Mouse (Mus musculus): ENCODE data around the gene Herc6. TPM values are rescaled to one million over a fixed set of nuclear protein-coding genes. Genes with fewer than 3 reads are reported as not detected.

Gene Herc6
- 0.71 and 1.5 TPM in 2 replicates for polyA plus RNA-seq (2015; fragmentation: Nextera tagmentation; extraction: Ambion mirVana)

DNA sequence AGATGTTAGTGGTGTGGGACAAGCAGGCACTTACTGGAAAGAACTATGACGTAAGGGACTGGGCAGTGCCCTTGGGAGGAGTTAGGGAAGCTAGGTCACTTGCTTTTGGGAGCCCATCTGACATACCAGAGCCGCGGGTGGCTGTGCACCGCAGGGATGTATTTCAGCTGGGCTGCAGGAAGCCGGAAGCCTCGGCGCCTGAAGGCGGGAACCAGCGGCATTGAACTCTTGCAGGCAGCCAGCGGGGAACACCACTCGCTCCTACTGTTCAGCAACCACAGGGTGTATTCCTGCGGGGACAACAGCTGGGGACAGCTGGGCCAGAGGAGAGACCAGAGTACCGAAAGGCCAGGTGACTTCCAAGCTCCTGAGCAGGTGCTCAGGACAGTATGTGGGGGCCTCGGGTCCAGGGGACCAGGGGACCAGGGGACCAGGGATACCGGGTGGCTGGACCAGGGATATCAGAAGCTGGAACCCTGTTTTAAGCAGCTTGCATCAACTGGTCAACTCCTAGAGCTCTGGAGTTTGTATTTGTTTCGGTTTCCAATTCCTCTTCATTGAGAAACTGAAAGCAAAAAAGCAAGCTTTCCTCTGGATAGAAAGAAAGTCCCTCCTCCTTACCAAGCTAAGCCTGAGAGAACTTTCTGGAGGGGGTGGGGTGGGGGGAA, at the start of gene Herc6:
Herc6 (plus strand) TSS at position 120 of the 668 bp plus-strand sequence.
- no peak within 1 kb of the TSS for H3K27ac ChIP-seq
- H3K9ac ChIP-seq, result peak within 1 kb of the TSS; percentile 19; the same call in 1 of the 2 replicates
- peak within 1 kb of the TSS; percentile 51 for H3K4me2 ChIP-seq
- no peaks in the 10 kb centered on the region for H3K9me3 ChIP-seq
- ATAC-seq (replicated peaks), result peak; percentile 65
- H3K4me1 ChIP-seq, result peaks cover 5% of the 10 kb centered on the region; the same call in 1 of the 2 replicates
- peak within 1 kb of the TSS; percentile 32 for H3K4me3 ChIP-seq
- no peaks in the 10 kb centered on the region for H3K27me3 ChIP-seq (replicated peaks)
- 4% methylated on average over 16 of the region's 16 CpGs for WGBS
- no peaks in the 10 kb centered on the region for H3K36me3 ChIP-seq (replicated peaks)

DNA sequence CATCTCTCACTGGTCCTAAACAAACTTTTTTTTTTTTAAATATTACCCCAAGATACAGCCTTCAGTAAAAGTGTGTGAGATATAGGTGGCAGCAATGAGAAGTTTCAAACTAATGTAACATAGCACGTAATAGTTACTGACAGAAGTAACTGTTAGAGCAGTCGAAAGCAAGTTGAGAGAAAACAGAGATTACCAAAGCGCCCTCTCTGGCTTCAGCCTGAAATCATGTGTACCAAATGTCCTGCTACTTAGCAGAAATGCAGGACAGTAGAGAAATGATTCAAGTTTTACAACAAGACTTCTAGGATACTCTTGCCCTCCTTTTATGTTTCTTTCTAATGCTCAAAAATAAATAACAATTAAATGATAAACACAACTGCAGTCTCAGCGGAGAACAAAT, 49.8 kb upstream of the Herc6 start:
- no peaks in the 10 kb centered on the region for H3K9me3 ChIP-seq
- no peak overlapping the region for H3K4me2 ChIP-seq
- no peaks in the 10 kb centered on the region for H3K27me3 ChIP-seq (replicated peaks)
- no peak overlapping the region for H3K4me3 ChIP-seq
- H3K4me1 ChIP-seq, result peaks cover 16% of the 10 kb centered on the region
- H3K36me3 ChIP-seq (replicated peaks), result no peaks in the 10 kb centered on the region
- no peak overlapping the region for H3K9ac ChIP-seq
- 79% methylated on average over 4 of the region's 4 CpGs for WGBS
- H3K27ac ChIP-seq, result no peak overlapping the region
- no peak for ATAC-seq (replicated peaks)

- ATAC-seq (replicated peaks), result no peak
- H3K27me3 ChIP-seq (replicated peaks), result no peaks in the 10 kb centered on the region
- no peak overlapping the region for H3K27ac ChIP-seq
- H3K4me2 ChIP-seq, result no peak overlapping the region
- H3K4me3 ChIP-seq, result no peak overlapping the region
- H3K9ac ChIP-seq, result no peak overlapping the region
- no peaks in the 10 kb centered on the region for H3K9me3 ChIP-seq
- peaks cover 19% of the 10 kb centered on the region for H3K4me1 ChIP-seq
- 97% methylated on average over 1 of the region's 1 CpGs for WGBS
- no peaks in the 10 kb centered on the region for H3K36me3 ChIP-seq (replicated peaks)
Observed at GRCm38 (mm10) chr6:57531441-57531840, 49.4 kb upstream of the Herc6 start.

DNA sequence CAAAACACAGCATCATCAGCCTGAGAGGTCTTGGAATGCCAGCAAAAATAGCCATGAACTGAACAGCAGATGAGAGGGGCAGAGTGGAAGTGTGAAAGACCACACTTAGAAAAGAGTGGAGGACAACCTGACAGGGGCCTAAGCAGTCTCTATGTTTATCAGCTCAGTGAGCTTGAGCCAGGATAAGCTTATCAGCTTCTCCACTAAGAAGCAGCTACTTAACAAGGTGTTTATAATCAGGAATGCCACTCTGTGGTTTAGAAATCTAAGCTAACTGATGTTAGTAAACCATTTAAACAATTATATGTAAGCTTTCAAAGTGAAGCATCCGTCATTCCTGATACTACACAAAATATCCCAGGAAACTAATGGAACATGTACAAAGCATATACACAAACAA, 48.8 kb upstream of the Herc6 start:
- Histone ChIP-seq H3K27me3 (replicated peaks) (no peaks in the 10 kb centered on the region), H3K4me3 (no peak overlapping the region), H3K9me3 (no peaks in the 10 kb centered on the region), H3K36me3 (replicated peaks) (no peaks in the 10 kb centered on the region), H3K4me2 (no peak overlapping the region), H3K27ac (no peak overlapping the region), H3K4me1 (peaks cover 19% of the 10 kb centered on the region), H3K9ac (no peak overlapping the region)
- no peak for ATAC-seq (replicated peaks)
- 79% methylated on average over 1 of the region's 1 CpGs for WGBS

GRCm38 (mm10) chr6:57533410-57533809, 47.4 kb upstream of the Herc6 start:
- no peak overlapping the region for H3K9ac ChIP-seq
- 69% methylated on average over 2 of the region's 2 CpGs for WGBS

GRCm38 (mm10) chr6:57534231-57534610, 46.6 kb upstream of the Herc6 start:
- peak overlapping the region; percentile 75 for H3K4me2 ChIP-seq
- no peaks in the 10 kb centered on the region for H3K36me3 ChIP-seq (replicated peaks)
- peak overlapping the region; percentile 69 for H3K9ac ChIP-seq
- no peaks in the 10 kb centered on the region for H3K27me3 ChIP-seq (replicated peaks)
- ATAC-seq (replicated peaks), result no peak
- 4% methylated on average over 8 of the region's 8 CpGs for WGBS
- peaks cover 19% of the 10 kb centered on the region for H3K4me1 ChIP-seq
- H3K27ac ChIP-seq, result peak overlapping the region; percentile 76
- peak overlapping the region; percentile 84 for H3K4me3 ChIP-seq
- H3K9me3 ChIP-seq, result no peaks in the 10 kb centered on the region

More at GRCm38 (mm10) chr6:57533410-57533809, 47.4 kb upstream of the Herc6 start:
- H3K4me3 ChIP-seq, result peak overlapping the region; percentile 84; the same call in 1 of the 2 replicates
- H3K4me2 ChIP-seq, result peak overlapping the region; percentile 75; the same call in 1 of the 2 replicates
- no peaks in the 10 kb centered on the region for H3K9me3 ChIP-seq
- no peaks in the 10 kb centered on the region for H3K27me3 ChIP-seq (replicated peaks)
- H3K4me1 ChIP-seq, result peaks cover 19% of the 10 kb centered on the region
- no peaks in the 10 kb centered on the region for H3K36me3 ChIP-seq (replicated peaks)
- no peak for ATAC-seq (replicated peaks)
- H3K27ac ChIP-seq, result no peak overlapping the region

GRCm38 (mm10) chr6:57534611-57535286, 46.1 kb upstream of the Herc6 start:
- Histone ChIP-seq H3K9ac (peak overlapping the region; percentile 69), H3K4me3 (peak overlapping the region; percentile 84), H3K27ac (peak overlapping the region; percentile 76), H3K4me2 (peak overlapping the region; percentile 75), H3K27me3 (replicated peaks) (no peaks in the 10 kb centered on the region), H3K4me1 (peaks cover 19% of the 10 kb centered on the region), H3K9me3 (no peaks in the 10 kb centered on the region), H3K36me3 (replicated peaks) (no peaks in the 10 kb centered on the region)
- ATAC-seq (replicated peaks), result peak; percentile 70
- under 1% methylated on average over 31 of the region's 31 CpGs for WGBS

GRCm38 (mm10) chr6:57535386-57535936, 45.3 kb upstream of the Herc6 start, which contains the start of gene Ppm1k:
Gene Ppm1k (minus strand): TSS chr6:57535468.
- peak within 1 kb of the TSS; percentile 84 for H3K4me3 ChIP-seq

DNA sequence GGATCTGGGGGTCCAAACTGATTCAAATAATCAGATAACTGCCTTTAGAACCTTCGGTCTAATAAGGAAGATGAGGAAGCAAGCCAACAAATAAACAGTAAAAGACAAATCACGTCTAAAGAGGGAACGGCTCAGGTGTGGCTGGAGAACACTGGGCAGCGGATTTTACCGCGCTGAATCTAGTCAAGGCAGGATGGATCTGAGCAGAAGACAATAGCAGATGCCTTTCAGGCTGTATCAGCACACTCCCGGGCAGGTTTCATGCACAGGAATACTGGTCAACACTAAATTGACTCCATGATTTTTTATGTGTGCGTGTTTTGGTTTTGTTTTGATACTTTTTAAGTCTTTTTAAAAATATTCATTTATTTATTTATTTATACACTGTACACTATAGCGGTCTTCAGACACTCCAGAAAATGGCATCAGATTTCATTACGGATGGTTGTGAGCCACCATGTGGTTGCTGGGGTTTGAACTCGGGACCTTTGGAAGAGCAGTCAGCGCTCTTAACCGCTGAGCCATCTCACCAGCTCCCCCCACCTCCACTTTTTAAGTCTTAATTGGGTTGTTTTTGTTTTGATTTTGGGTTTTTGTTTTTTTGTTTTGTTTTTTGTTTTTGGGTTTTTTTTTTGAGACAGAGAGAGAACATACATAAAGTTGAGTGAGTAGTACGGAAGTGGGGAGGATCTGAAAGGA, 44.7 kb upstream of the Herc6 start:
- H3K27ac ChIP-seq, result peak overlapping the region; percentile 61
- peak overlapping the region; percentile 75 for H3K4me2 ChIP-seq
- peak overlapping the region; percentile 50 for H3K9ac ChIP-seq
- peaks cover 19% of the 10 kb centered on the region for H3K4me1 ChIP-seq
- no peaks in the 10 kb centered on the region for H3K27me3 ChIP-seq (replicated peaks)
- no peaks in the 10 kb centered on the region for H3K36me3 ChIP-seq (replicated peaks)
- peak; percentile 68 for ATAC-seq (replicated peaks)
- WGBS, result 24% methylated on average over 14 of the region's 14 CpGs
- H3K9me3 ChIP-seq, result no peaks in the 10 kb centered on the region
- peak overlapping the region; percentile 84 for H3K4me3 ChIP-seq

More at GRCm38 (mm10) chr6:57535386-57535936, 45.3 kb upstream of the Herc6 start, which contains the start of gene Ppm1k:
- H3K27ac ChIP-seq, result peak within 1 kb of the TSS; percentile 76
- H3K4me2 ChIP-seq, result peak within 1 kb of the TSS; percentile 75
- H3K4me1 ChIP-seq, result peaks cover 19% of the 10 kb centered on the region
- H3K27me3 ChIP-seq (replicated peaks), result no peaks in the 10 kb centered on the region
- ATAC-seq (replicated peaks), result peak; percentile 99
- H3K36me3 ChIP-seq (replicated peaks), result no peaks in the 10 kb centered on the region
- no peaks in the 10 kb centered on the region for H3K9me3 ChIP-seq
- peak within 1 kb of the TSS; percentile 69 for H3K9ac ChIP-seq
- WGBS, result under 1% methylated on average over 24 of the region's 24 CpGs

GRCm38 (mm10) chr6:57537887-57538286, 42.9 kb upstream of the Herc6 start:
- H3K4me1 ChIP-seq, result peaks cover 19% of the 10 kb centered on the region
- no peak overlapping the region for H3K9ac ChIP-seq
- no peak overlapping the region for H3K27ac ChIP-seq
- no peak overlapping the region for H3K4me2 ChIP-seq
- no peaks in the 10 kb centered on the region for H3K9me3 ChIP-seq
- ATAC-seq (replicated peaks), result no peak
- no peaks in the 10 kb centered on the region for H3K36me3 ChIP-seq (replicated peaks)
- H3K27me3 ChIP-seq (replicated peaks), result no peaks in the 10 kb centered on the region
- no peak overlapping the region for H3K4me3 ChIP-seq
- WGBS, result 89% methylated on average over 5 of the region's 5 CpGs

DNA sequence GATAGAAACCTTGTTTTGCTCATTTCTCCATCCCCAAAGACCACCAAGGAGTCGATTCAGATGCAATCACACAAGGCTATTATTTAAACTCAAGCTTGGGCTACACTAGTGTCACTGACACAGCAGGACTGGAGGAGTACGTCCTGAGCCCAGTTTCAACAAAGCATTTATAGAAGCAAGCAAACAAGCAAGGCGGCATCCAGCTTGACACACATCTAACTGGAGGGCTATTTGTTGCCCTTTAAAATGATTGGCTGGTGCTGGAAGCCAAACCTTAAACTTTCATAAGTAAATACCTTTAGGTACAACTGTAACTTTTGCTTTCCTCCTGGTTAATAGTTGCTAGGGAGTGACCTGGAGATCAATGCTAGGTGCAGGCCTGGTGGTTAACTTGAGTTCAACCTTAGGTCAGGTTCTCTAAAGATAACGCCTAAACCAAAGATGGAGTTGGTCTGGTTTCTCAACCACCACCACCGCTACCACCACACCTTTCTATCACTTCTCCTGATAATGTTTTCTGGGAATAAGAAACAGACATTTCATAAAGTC, 39.8 kb upstream of the Herc6 start:
- no peaks in the 10 kb centered on the region for H3K9me3 ChIP-seq
- H3K4me3 ChIP-seq, result no peak overlapping the region
- WGBS, result 83% methylated on average over 5 of the region's 5 CpGs
- peaks cover 3% of the 10 kb centered on the region; the same call in 1 of the 2 replicates for H3K4me1 ChIP-seq
- no peaks in the 10 kb centered on the region for H3K27me3 ChIP-seq (replicated peaks)
- H3K36me3 ChIP-seq (replicated peaks), result no peaks in the 10 kb centered on the region
- no peak overlapping the region for H3K9ac ChIP-seq
- ATAC-seq (replicated peaks), result no peak
- no peak overlapping the region for H3K27ac ChIP-seq
- H3K4me2 ChIP-seq, result no peak overlapping the region

All from midbrain, embryonic 15.5 days (tissue).